Mouse (Mus musculus): ENCODE measurements at regions not wholly inside any gene's neighbourhood (a gene's known extent, or its start where the extent isn't known, plus 50 kb on each side); places are given as distances from the start of the nearest gene placed in this dataset.

- no peak for TF ChIP-seq CTCF (IDR thresholded peaks at IDR 0.05; ENCODE audit: low read depth)
- no peak for TF ChIP-seq EP300 (IDR thresholded peaks at IDR 0.05; ENCODE audit: low read depth)
These were observed 139.3 kb downstream of the Tle3 start for GRCm38 (mm10) chr9:61511436-61511835.
